Mouse (Mus musculus): Measurements from ENCODE around the gene 9430007A20Rik.
"Not testable (repeated sequence)": the region's sequence is repeated elsewhere in the genome, so short reads cannot be mapped to it uniquely, and the experiment has no call there.

The 9430007A20Rik gene

GRCm38 (mm10) chr4:144519522-144519921 lies at the start of gene 9430007A20Rik:
9430007A20Rik (plus strand) TSS chr4:144519822.
- DNase-seq, result no peak

- no peak for DNase-seq
Observed at GRCm38 (mm10) chr4:144493331-144493730, 26.3 kb upstream of the 9430007A20Rik start.

GRCm38 (mm10) chr4:144506518-144506917 lies 13.1 kb upstream of the 9430007A20Rik start:
- DNase-seq, result no peak

- DNase-seq, result no peak
Observed at GRCm38 (mm10) chr4:144544689-144545088, 25.1 kb downstream of the 9430007A20Rik start.

GRCm38 (mm10) chr4:144545339-144545738 lies 25.7 kb downstream of the 9430007A20Rik start:
- DNase-seq, result not testable (repeated sequence)

GRCm38 (mm10) chr4:144551156-144551555 lies 31.5 kb downstream of the 9430007A20Rik start:
- no peak for DNase-seq

GRCm38 (mm10) chr4:144559792-144560191 lies 40.2 kb downstream of the 9430007A20Rik start:
- DNase-seq, result no peak

GRCm38 (mm10) chr4:144561205-144561604 lies 41.6 kb downstream of the 9430007A20Rik start:
- DNase-seq, result no peak

GRCm38 (mm10) chr4:144565034-144565433 lies 45.4 kb downstream of the 9430007A20Rik start, which contains the start of gene Gm13124:
Gm13124 (minus strand) TSS chr4:144565134.
- no peak for DNase-seq

- no peak for DNase-seq
Observed at GRCm38 (mm10) chr4:144567752-144568151, 48.1 kb downstream of the 9430007A20Rik start.

Data from cerebellum, postnatal 25 days (tissue).